Mouse (Mus musculus): ENCODE measurements around the gene Gm20388.

Gene Gm20388

DNA sequence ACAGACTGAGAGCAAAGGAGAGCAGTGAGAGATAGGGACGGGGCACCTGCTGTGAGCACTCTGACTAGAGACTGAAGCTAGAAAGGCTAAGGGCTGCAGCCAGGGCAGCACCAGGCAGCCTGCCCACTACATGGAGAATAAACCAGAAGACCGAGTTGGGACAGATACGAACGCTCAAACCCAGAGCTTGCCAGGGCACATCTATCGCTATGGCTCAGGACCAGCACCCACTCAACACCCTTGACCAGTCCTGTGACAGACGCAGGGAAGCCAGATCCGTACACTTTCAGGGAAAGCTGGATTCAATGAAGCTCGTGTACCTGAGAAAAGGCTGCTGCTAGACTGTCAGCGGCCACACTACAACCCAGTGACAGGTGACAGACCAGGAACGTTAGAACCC, 674.9 kb downstream of the Gm20388 start:
- no peak for DNase-seq

GRCm38 (mm10) chr8:120588908-120589771, 678.5 kb downstream of the Gm20388 start, which contains the start of gene Gins2:
Gene Gins2, minus strand, starts transcription at chr8:120589304.
- peak; percentile 100 for DNase-seq

- no peak for DNase-seq
Observed at GRCm38 (mm10) chr8:120589921-120590320, 679.3 kb downstream of the Gm20388 start.

DNA sequence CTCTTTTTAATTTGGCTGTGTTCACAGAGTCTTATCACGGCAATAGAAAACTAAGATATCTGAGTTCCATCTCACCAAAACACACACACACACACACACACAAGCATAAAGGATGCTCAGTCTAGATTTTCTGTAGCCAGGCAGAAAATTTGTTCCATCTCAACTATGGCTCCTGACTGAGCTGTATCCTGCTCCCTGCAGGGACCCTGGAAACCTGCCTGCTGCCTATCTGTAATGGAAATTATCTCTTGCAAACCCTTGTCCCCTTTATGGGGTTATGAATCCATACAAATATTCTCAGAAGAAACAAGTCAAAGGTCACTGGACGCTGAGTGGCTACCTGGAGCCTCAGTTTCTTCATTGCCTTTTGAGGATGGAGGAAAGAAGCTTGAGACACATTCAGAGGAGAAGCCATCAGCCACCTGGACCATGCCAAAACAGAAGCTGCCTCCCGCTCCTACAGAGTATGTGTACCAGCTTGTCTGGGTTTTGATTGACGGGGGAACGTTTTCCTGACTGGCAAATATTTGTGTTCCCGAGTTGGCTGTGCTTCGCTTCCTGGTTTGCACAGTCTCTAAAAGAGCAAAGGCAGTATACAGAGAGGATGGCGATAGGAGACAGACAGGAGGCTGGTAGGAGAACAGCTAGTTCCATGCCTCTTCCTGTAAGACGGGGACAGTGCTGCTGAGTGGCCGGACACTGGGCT, 681.1 kb downstream of the Gm20388 start:
- DNase-seq, result no peak

- no peak for DNase-seq
Observed at GRCm38 (mm10) chr8:120594571-120594970, 683.9 kb downstream of the Gm20388 start.

DNA sequence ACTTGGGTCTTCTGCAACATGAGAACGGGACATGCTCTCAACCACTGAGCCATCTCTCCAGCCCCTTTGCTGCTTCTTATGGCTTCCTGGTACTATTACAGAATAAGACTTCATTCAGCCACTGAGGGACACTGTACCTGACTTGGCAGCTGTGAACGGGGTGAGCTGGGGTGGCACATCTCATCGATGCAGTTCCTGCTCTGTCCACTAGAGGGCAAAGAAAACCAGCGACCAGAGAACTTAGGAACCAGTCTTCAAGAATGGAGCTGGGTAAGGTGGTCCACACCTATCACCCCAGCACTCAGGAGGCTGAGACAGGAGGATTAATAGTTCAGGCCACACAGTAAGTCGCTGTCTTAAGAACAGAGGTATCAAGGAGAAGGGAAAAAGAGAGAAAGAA, 685.3 kb downstream of the Gm20388 start:
- peak in 1 of 2 experiments; percentile 72 for DNase-seq

- peak; percentile 31 to 69 for DNase-seq
Observed at GRCm38 (mm10) chr8:120598579-120598978, 687.9 kb downstream of the Gm20388 start.

DNA sequence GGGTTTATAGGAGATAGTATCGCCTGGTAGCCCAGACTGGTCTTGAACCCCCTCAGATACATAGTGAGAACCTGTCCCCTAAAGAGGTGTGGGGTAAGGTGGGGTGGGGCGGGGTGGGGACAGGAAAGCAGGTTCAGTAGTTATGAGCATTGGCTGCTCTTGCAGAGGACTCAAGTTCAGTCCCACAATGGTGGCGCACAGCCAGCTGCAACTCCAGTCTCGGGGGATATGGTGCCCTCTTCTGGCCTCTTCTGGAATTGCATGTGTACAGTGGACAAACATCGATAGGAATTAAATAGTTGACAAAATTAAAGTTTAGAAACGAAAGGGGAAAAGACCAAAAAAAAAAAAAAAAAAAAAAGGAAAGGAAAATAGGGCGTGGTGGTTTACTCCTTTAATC, 688.9 kb downstream of the Gm20388 start:
- peak; percentile 82 to 88 for DNase-seq

- no peak for DNase-seq
Observed at GRCm38 (mm10) chr8:120602672-120603071, 692.0 kb downstream of the Gm20388 start.

- DNase-seq, result no peak
Observed at GRCm38 (mm10) chr8:120607460-120607859, 696.8 kb downstream of the Gm20388 start.

- peak; percentile 59 to 79 for DNase-seq
Observed at GRCm38 (mm10) chr8:120607885-120608284, 697.2 kb downstream of the Gm20388 start.

DNA sequence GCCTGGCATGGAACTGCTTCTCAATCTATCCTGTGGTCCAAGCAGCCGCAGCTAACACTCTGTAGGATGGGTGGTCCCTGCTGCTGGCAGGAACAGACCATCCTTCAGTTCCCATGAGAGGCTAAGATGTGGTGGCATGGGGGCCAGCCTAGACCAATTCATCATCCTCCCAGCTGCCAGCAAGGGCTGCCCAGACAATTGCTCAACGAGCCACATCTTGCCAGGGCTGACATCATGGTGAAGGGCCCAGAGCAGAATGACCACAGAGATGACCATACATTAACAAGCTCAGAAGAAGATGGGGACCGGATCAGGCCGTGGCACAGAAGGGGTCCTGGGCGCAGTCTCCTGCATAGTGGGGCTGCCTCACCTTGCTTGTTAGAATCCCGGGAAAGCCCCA, 700.2 kb downstream of the Gm20388 start:
- no peak for DNase-seq

DNA sequence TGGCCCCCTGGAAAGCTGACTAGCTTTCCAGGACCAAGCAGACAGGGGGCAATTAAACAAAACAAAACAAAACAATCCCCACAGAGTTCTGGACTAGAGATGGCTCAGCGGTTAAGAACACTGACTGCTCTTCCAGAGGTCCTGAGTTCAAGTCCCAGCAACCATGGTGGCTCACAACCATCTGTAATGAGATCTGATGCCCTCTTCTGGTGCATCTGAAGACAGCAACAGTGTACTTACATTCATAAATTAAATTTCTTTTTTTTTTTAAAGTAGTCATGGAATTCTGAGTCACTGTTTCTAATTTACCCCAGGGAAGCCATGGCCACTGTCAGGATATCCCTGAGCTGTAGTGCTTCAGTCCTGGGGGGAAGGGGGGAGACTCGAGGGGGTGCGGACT, 703.9 kb downstream of the Gm20388 start:
- DNase-seq, result no peak

- DNase-seq, result no peak
Observed at GRCm38 (mm10) chr8:120616663-120617626, 706.3 kb downstream of the Gm20388 start.

DNA sequence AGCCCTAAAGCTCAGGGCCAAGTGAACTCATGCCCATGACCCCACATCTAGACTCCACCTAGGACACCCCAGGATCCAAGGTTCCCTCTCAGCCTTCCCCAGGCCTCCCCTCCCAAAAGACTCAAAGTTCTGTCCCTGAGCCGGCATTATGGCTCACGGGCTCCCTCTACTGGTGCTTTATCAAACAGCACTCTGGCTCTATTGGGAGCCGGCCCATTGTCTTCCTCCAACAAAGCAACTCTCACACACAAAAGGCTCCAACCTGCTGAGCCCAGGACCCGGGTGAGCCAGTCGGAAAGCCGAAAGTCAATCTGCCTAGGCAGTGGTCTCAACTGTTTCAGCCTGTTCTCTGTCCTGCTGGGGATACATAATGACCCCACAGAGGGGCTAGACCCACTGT, 707.5 kb downstream of the Gm20388 start:
- peak; percentile 59 to 82 for DNase-seq

- no peak for DNase-seq
Observed at GRCm38 (mm10) chr8:120619235-120620180, 708.9 kb downstream of the Gm20388 start.

DNA sequence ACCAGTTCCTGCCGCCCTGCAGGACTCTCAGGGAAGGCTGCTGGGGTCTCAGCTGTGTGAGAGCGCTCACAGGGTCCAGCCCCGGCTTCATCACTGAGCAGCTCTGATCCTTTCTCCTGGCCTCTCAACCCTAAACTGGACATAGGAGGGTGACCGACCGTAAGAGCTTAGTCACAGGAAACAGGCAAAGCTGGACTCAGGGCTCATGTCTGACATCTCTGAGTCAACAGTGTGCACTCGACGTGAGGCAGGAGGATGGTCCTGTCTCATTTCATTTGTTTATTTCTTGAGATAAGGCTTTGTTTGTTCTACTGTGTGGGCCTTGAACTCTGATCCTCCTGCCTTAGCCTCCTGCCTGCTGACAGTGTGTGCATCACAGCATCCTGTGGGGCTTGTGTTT, 709.8 kb downstream of the Gm20388 start:
- no peak for DNase-seq

DNA sequence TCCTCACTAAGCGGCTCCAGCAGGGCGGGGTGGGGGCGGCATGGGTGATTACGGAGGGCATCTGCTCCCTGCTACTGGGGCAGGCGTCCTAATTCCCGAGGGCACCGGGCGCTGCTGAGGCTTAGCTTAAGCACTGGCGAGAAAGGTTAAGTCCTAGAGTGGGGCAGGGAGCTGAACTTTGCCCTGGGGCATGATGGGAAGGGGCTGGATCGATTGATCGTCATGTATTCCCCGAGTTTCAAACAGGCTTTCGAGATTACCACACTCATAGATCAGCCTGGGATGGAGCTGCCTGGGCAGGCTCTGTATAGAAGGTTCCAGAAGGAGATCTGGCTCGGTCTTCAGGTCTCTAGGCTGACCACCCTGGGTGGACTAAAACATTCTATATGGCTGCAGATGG, 711.5 kb downstream of the Gm20388 start:
- DNase-seq, result no peak

GRCm38 (mm10) chr8:120623608-120624007, 713.0 kb downstream of the Gm20388 start:
- DNase-seq, result no peak

GRCm38 (mm10) chr8:120626461-120626860, 715.8 kb downstream of the Gm20388 start:
- DNase-seq, result no peak

GRCm38 (mm10) chr8:120627298-120627697, 716.7 kb downstream of the Gm20388 start:
- DNase-seq, result no peak

- DNase-seq, result no peak
Observed at GRCm38 (mm10) chr8:120630031-120630430, 719.4 kb downstream of the Gm20388 start.
